Mouse (Mus musculus): ENCODE data around the gene Dusp8.

- TF ChIP-seq POLR2A (IDR thresholded peaks at IDR 0.05; ENCODE audit: borderline replicate concordance, control insufficient read depth, low read depth, low read length) (no peak), CTCF (IDR thresholded peaks at IDR 0.05; ENCODE audit: control insufficient read depth, insufficient read depth, low read length) (no peak)
Observed at GRCm38 (mm10) chr7:142092991-142093390, 2.7 kb downstream of the Dusp8 start.
